In genomic region chr7:40762520-40762919, GRCm38 (mm10) we compare ENCODE assay signal across 8 mouse cellular contexts.
DNase-seq lines count a peak whose midpoint lies in the region; ATAC-seq and TF ChIP-seq lines count a peak whose summit lies in the region.

No protein-coding gene starts in this region.

- H3K27ac ChIP-seq in heart, embryonic 10.5 days = no peak overlapping the region
- no peak overlapping the region for H3K27ac ChIP-seq in hindbrain, postnatal 0 days
- no peak overlapping the region for H3K27ac ChIP-seq in left cerebral cortex, adult 2 months

- no peaks in the 10 kb centered on the region for H3K4me1 ChIP-seq in heart, embryonic 10.5 days
- no peaks in the 10 kb centered on the region for H3K4me1 ChIP-seq in hindbrain, postnatal 0 days (ENCODE audit: insufficient read depth, low read length)

- no peaks in the 10 kb centered on the region for H3K9me3 ChIP-seq in heart, embryonic 10.5 days
- no peaks in the 10 kb centered on the region for H3K9me3 ChIP-seq in hindbrain, postnatal 0 days (ENCODE audit: low read length)

- no peaks in the 10 kb centered on the region for H3K27me3 ChIP-seq in heart, embryonic 10.5 days (ENCODE audit: insufficient read depth, poor library complexity, severe bottlenecking)
- no peaks in the 10 kb centered on the region for H3K27me3 ChIP-seq in hindbrain, postnatal 0 days (ENCODE audit: insufficient read depth, low read length)

- no peak for ATAC-seq in hindbrain, postnatal 0 days

- intact Hi-C loops in left cerebral cortex, adult 2 months (cut with DNase I) = no loop called here

- no peak overlapping the region for H3K9ac ChIP-seq in hindbrain, postnatal 0 days (replicated peaks; ENCODE audit: low read length)

- peak; percentile 33 for TF ChIP-seq CTCF in hindbrain, postnatal 0 days (IDR thresholded peaks at IDR 0.05; ENCODE audit: low read depth)
- no peak for TF ChIP-seq CTCF in left cerebral cortex, adult 2 months (IDR thresholded peaks at IDR 0.05)

- peak; percentile 16 for DNase-seq in heart, postnatal 4 days
- DNase-seq in heart, embryonic 10.5 days (ENCODE audit: low spot score) = no peak
- peak; percentile 68 for DNase-seq in brain, adult 2 months (ENCODE audit: low read depth, low spot score)
- DNase-seq in hindbrain, postnatal 0 days (ENCODE audit: low spot score) = peak; percentile 66
- DNase-seq in left cerebral cortex, adult 2 months (ENCODE audit: extremely low spot score in 1 of 2, low spot score in 2 of 2) = peak; percentile 45 to 51
- peak; percentile 42 to 52 for DNase-seq in right cerebral cortex, postnatal 10 days (ENCODE audit: low spot score in 2 of 2)
- DNase-seq in spleen, postnatal 36 days (ENCODE audit: low spot score in 2 of 2) = no peak
- no peak for DNase-seq in heart, adult 11 months

- H3K4me2 ChIP-seq in hindbrain, postnatal 0 days (ENCODE audit: low read depth, low read length) = no peak overlapping the region

- H3K36me3 ChIP-seq in heart, embryonic 10.5 days = no peaks in the 10 kb centered on the region
- H3K36me3 ChIP-seq in hindbrain, postnatal 0 days (ENCODE audit: insufficient read depth, low read length) = no peaks in the 10 kb centered on the region

- no peak overlapping the region for H3K4me3 ChIP-seq in heart, embryonic 10.5 days
- H3K4me3 ChIP-seq in hindbrain, postnatal 0 days (ENCODE audit: low read length) = no peak overlapping the region
- H3K4me3 ChIP-seq in left cerebral cortex, adult 2 months = no peak overlapping the region

- WGBS in heart, embryonic 10.5 days = 18% methylated on average over 5 of the region's 5 CpGs
- 6% methylated on average over 5 of the region's 5 CpGs for WGBS in hindbrain, postnatal 0 days

Comparison
In these comparisons a context has a peak if more than half of its experiments do, and no peak if none do; other contexts are left out.
1. DNase-seq: peak in heart, postnatal 4 days (single experiment), brain, adult 2 months (single experiment), hindbrain, postnatal 0 days (single experiment), left cerebral cortex, adult 2 months (2 of 2) and right cerebral cortex, postnatal 10 days (2 of 2); none in heart, embryonic 10.5 days (single experiment), spleen, postnatal 36 days (0 of 2) and heart, adult 11 months (single experiment).